Mouse (Mus musculus): ENCODE measurements at regions not wholly inside any gene's neighbourhood (a gene's known extent, or its start where the extent isn't known, plus 50 kb on each side); places are given as distances from the start of the nearest gene placed in this dataset.
A peak's percentile ranks its signal among the peaks of the same experiment; 100 is the strongest.

GRCm38 (mm10) chr11:22596805-22597149 lies 84.9 kb downstream of the Tmem17 start:
- no peak for ATAC-seq (replicated peaks; ENCODE audit: insufficient number of reproducible peaks, insufficient read depth, low FRiP score, low read depth)
- WGBS, result 88% methylated on average over 2 of the region's 2 CpGs
- Histone ChIP-seq H3K4me3 (no peak overlapping the region), H3K9me3 (replicated peaks) (no peaks in the 10 kb centered on the region), H3K4me2 (no peak overlapping the region), H3K27ac (no peak overlapping the region), H3K36me3 (no peaks in the 10 kb centered on the region), H3K4me1 (replicated peaks) (peaks cover 4% of the 10 kb centered on the region; the same call in 1 of the 2 replicates), H3K9ac (no peak overlapping the region), H3K27me3 (no peaks in the 10 kb centered on the region)

- no peak overlapping the region for H3K27ac ChIP-seq
- no peak overlapping the region for H3K9ac ChIP-seq
- peaks cover 13% of the 10 kb centered on the region for H3K4me1 ChIP-seq (replicated peaks)
- H3K27me3 ChIP-seq, result no peaks in the 10 kb centered on the region
- 69% methylated on average over 7 of the region's 7 CpGs for WGBS
- no peak overlapping the region for H3K4me2 ChIP-seq
- no peak overlapping the region for H3K4me3 ChIP-seq
- no peak for ATAC-seq (replicated peaks; ENCODE audit: insufficient number of reproducible peaks, insufficient read depth, low FRiP score, low read depth)
- H3K9me3 ChIP-seq (replicated peaks), result no peaks in the 10 kb centered on the region
- H3K36me3 ChIP-seq, result no peaks in the 10 kb centered on the region
Measured at GRCm38 (mm10) chr11:22600370-22600769, 88.5 kb downstream of the Tmem17 start.

GRCm38 (mm10) chr11:22601977-22602376 lies 90.1 kb downstream of the Tmem17 start:
- WGBS, result 15% methylated on average over 3 of the region's 3 CpGs
- no peak overlapping the region for H3K27ac ChIP-seq
- H3K4me1 ChIP-seq (replicated peaks), result peaks cover 13% of the 10 kb centered on the region
- no peak overlapping the region for H3K4me2 ChIP-seq
- no peaks in the 10 kb centered on the region for H3K27me3 ChIP-seq
- no peaks in the 10 kb centered on the region for H3K36me3 ChIP-seq
- no peak overlapping the region for H3K4me3 ChIP-seq
- no peak for ATAC-seq (replicated peaks; ENCODE audit: insufficient number of reproducible peaks, insufficient read depth, low FRiP score, low read depth)
- no peak overlapping the region for H3K9ac ChIP-seq
- H3K9me3 ChIP-seq (replicated peaks), result no peaks in the 10 kb centered on the region

- Histone ChIP-seq H3K4me1 (replicated peaks) (peaks cover 13% of the 10 kb centered on the region), H3K36me3 (no peaks in the 10 kb centered on the region), H3K27me3 (no peaks in the 10 kb centered on the region), H3K4me3 (no peak overlapping the region), H3K4me2 (no peak overlapping the region), H3K9ac (no peak overlapping the region), H3K9me3 (replicated peaks) (no peaks in the 10 kb centered on the region), H3K27ac (no peak overlapping the region)
- 59% methylated on average over 3 of the region's 3 CpGs for WGBS
- ATAC-seq (replicated peaks; ENCODE audit: insufficient number of reproducible peaks, insufficient read depth, low FRiP score, low read depth), result no peak; the same call in 1 of the 2 replicates
Measured at GRCm38 (mm10) chr11:22602610-22603009, 90.7 kb downstream of the Tmem17 start.

- H3K27ac ChIP-seq, result no peak overlapping the region
- H3K4me2 ChIP-seq, result no peak overlapping the region
- no peaks in the 10 kb centered on the region for H3K27me3 ChIP-seq
- no peaks in the 10 kb centered on the region for H3K9me3 ChIP-seq (replicated peaks)
- ATAC-seq (replicated peaks; ENCODE audit: insufficient number of reproducible peaks, insufficient read depth, low FRiP score, low read depth), result no peak
- H3K4me3 ChIP-seq, result no peak overlapping the region
- H3K36me3 ChIP-seq, result no peaks in the 10 kb centered on the region
- 100% methylated on average over 1 of the region's 1 CpGs for WGBS
- H3K4me1 ChIP-seq (replicated peaks), result peaks cover 13% of the 10 kb centered on the region
- no peak overlapping the region for H3K9ac ChIP-seq
Measured at GRCm38 (mm10) chr11:22603397-22603796, 91.5 kb downstream of the Tmem17 start.

GRCm38 (mm10) chr11:22606380-22606779 lies 94.5 kb downstream of the Tmem17 start:
- Histone ChIP-seq H3K9me3 (replicated peaks) (no peaks in the 10 kb centered on the region), H3K27ac (no peak overlapping the region), H3K4me2 (no peak overlapping the region), H3K4me1 (replicated peaks) (peaks cover 19% of the 10 kb centered on the region), H3K36me3 (no peaks in the 10 kb centered on the region), H3K4me3 (no peak overlapping the region), H3K9ac (no peak overlapping the region), H3K27me3 (no peaks in the 10 kb centered on the region)
- no peak for ATAC-seq (replicated peaks; ENCODE audit: insufficient number of reproducible peaks, insufficient read depth, low FRiP score, low read depth)
- 44% methylated on average over 3 of the region's 4 CpGs for WGBS

- WGBS, result 80% methylated on average over 5 of the region's 5 CpGs
- Histone ChIP-seq H3K36me3 (no peaks in the 10 kb centered on the region), H3K4me3 (no peak overlapping the region), H3K27ac (no peak overlapping the region), H3K9me3 (replicated peaks) (no peaks in the 10 kb centered on the region), H3K4me1 (replicated peaks) (peaks cover 12% of the 10 kb centered on the region), H3K4me2 (no peak overlapping the region), H3K27me3 (no peaks in the 10 kb centered on the region), H3K9ac (no peak overlapping the region)
- ATAC-seq (replicated peaks; ENCODE audit: insufficient number of reproducible peaks, insufficient read depth, low FRiP score, low read depth), result no peak
Measured at GRCm38 (mm10) chr11:22607645-22608044, 95.8 kb downstream of the Tmem17 start.

- Histone ChIP-seq H3K27ac (no peak overlapping the region), H3K9ac (no peak overlapping the region), H3K4me1 (replicated peaks) (peaks cover 11% of the 10 kb centered on the region), H3K4me2 (no peak overlapping the region), H3K4me3 (no peak overlapping the region), H3K36me3 (no peaks in the 10 kb centered on the region), H3K27me3 (no peaks in the 10 kb centered on the region), H3K9me3 (replicated peaks) (no peaks in the 10 kb centered on the region)
- no peak for ATAC-seq (replicated peaks; ENCODE audit: insufficient number of reproducible peaks, insufficient read depth, low FRiP score, low read depth)
Measured at GRCm38 (mm10) chr11:22608945-22609344, 97.1 kb downstream of the Tmem17 start.

GRCm38 (mm10) chr11:22610433-22611101 lies 98.7 kb downstream of the Tmem17 start:
- no peak for ATAC-seq (replicated peaks; ENCODE audit: insufficient number of reproducible peaks, insufficient read depth, low FRiP score, low read depth)
- no peak overlapping the region for H3K27ac ChIP-seq
- H3K36me3 ChIP-seq, result no peaks in the 10 kb centered on the region
- peak overlapping the region; percentile 43 for H3K4me2 ChIP-seq
- peaks cover 11% of the 10 kb centered on the region for H3K4me1 ChIP-seq (replicated peaks)
- no peaks in the 10 kb centered on the region for H3K27me3 ChIP-seq
- H3K9me3 ChIP-seq (replicated peaks), result no peaks in the 10 kb centered on the region
- no peak overlapping the region for H3K9ac ChIP-seq
- 7% methylated on average over 12 of the region's 12 CpGs for WGBS
- 0 out of 2 replicates have a peak overlapping the region, but pooled peaks have one; percentile 3 for H3K4me3 ChIP-seq

- WGBS, result 34% methylated on average over 6 of the region's 6 CpGs
- no peaks in the 10 kb centered on the region for H3K27me3 ChIP-seq
- H3K4me1 ChIP-seq (replicated peaks), result peaks cover 11% of the 10 kb centered on the region
- no peak overlapping the region for H3K9ac ChIP-seq
- no peak overlapping the region for H3K4me3 ChIP-seq
- no peak overlapping the region for H3K27ac ChIP-seq
- H3K36me3 ChIP-seq, result no peaks in the 10 kb centered on the region
- no peak overlapping the region for H3K4me2 ChIP-seq
- ATAC-seq (replicated peaks; ENCODE audit: insufficient number of reproducible peaks, insufficient read depth, low FRiP score, low read depth), result no peak
- H3K9me3 ChIP-seq (replicated peaks), result no peaks in the 10 kb centered on the region
Measured at GRCm38 (mm10) chr11:22611102-22611869, 99.4 kb downstream of the Tmem17 start.

GRCm38 (mm10) chr11:22613500-22613899 lies 101.6 kb downstream of the Tmem17 start:
- Histone ChIP-seq H3K27me3 (no peaks in the 10 kb centered on the region), H3K9ac (no peak overlapping the region), H3K4me3 (no peak overlapping the region), H3K36me3 (no peaks in the 10 kb centered on the region), H3K27ac (no peak overlapping the region), H3K4me2 (no peak overlapping the region), H3K4me1 (replicated peaks) (peaks cover 16% of the 10 kb centered on the region), H3K9me3 (replicated peaks) (no peaks in the 10 kb centered on the region)
- WGBS, result 50% methylated on average over 2 of the region's 2 CpGs
- no peak for ATAC-seq (replicated peaks; ENCODE audit: insufficient number of reproducible peaks, insufficient read depth, low FRiP score, low read depth)

All from heart, embryonic 15.5 days (tissue).